Mouse (Mus musculus) embryonic facial prominence, embryonic 10.5 days (tissue): ENCODE measurements at regions not wholly inside any gene's neighbourhood (a gene's known extent, or its start where the extent isn't known, plus 50 kb on each side); places are given as distances from the start of the nearest gene placed in this dataset.

Experiments used
- DNase-seq: peaks from one replicate; pipeline ENCODE4 v3.0.0-alpha.2; 2017; ENCODE audit warnings: low spot score
- H3K27ac ChIP-seq: fragments of 300-500 bp; sonication (generic); replicated peaks from 2 replicates; pipeline ENCODE4 v1.5.1; 2016; ENCODE audit warnings: mild to moderate bottlenecking
- H3K27me3 ChIP-seq: fragments of 300-500 bp; sonication (generic); replicated peaks from 2 replicates; pipeline ENCODE4 v1.6.1; 2016; ENCODE audit warnings: low read depth, mild to moderate bottlenecking; ENCODE audit not compliant: poor library complexity, severe bottlenecking
- H3K36me3 ChIP-seq: fragments of 300-500 bp; sonication (generic); replicated peaks from 2 replicates; pipeline ENCODE4 v1.6.1; 2016; ENCODE audit warnings: mild to moderate bottlenecking, moderate library complexity
- H3K4me1 ChIP-seq: fragments of 300-500 bp; sonication (generic); 2 replicates; pipeline ENCODE4 v1.6.1; 2016
- H3K4me3 ChIP-seq: fragments of 300-500 bp; sonication (generic); 2 replicates; pipeline ENCODE4 v1.5.1; 2016; ENCODE audit warnings: mild to moderate bottlenecking, moderate library complexity
- H3K9me3 ChIP-seq: fragments of 300-500 bp; sonication (generic); 2 replicates; pipeline ENCODE4 v1.6.1; 2016; ENCODE audit warnings: mild to moderate bottlenecking
- WGBS: fragments of 180-500 bp; shearing (Covaris S2); methylation state at CpG from one replicate; pipeline ENCODE4 v1.1.7; 2016; 5-methylcytosine and 5-hydroxymethylcytosine counted together

DNA sequence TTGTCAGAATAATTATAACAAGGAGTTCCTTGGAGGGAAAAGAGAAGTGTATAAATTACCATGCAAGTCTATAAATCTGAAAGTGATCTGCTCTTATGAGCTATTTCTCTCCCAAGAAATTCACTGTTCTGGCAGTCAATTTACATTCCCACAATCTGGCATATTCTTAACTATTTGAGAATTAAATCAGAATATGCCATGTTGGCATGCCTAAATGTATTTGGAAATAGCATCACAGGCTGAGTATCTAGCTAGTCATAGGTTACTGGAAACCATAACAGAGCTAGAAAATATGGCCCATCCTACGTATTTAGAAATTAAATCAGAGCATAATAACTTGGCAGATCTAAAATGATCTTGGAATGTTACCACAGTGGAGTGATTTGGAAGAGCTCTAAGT, 303.9 kb downstream of the Slitrk1 start:
- Histone ChIP-seq H3K36me3 (no peaks in the 10 kb centered on the region), H3K9me3 (no peaks in the 10 kb centered on the region), H3K27ac (no peak overlapping the region), H3K4me3 (no peak overlapping the region), H3K27me3 (no peaks in the 10 kb centered on the region), H3K4me1 (no peaks in the 10 kb centered on the region)
- 86% methylated on average over 1 of the region's 1 CpGs for WGBS
- DNase-seq: no peak
